Mouse (Mus musculus): ENCODE results near the gene Col17a1. TPM values are rescaled to one million over a fixed set of nuclear protein-coding genes. Genes with fewer than 3 reads are reported as not detected.

Col17a1 gene
- polyA plus RNA-seq (2014; fragmentation: Nextera tagmentation; extraction: Ambion mirVana) = 0.67 and 1.1 TPM in 2 replicates

DNA sequence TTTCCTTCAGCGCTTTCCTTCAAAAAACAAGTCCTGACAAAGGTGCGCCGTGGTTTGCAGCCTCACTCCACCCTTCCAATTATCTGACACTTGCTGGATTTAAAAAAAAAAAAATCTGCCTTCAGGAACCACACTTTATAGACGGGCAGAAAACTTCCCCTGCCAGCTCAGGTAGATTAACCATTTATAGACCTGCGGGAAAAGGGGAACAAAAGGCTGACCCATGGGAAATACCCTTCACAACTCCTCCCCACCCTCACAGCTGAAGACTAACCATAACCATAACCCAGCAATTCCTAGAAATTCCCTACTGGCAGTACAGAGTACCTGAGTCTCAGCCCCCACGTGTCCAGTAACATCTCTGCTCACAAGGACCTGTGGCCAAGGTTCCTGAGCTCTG is at the start of gene Col17a1:
Gene Col17a1, minus strand, starts transcription at position 101 of the 400 bp plus-strand sequence.
- DNase-seq (ENCODE audit: low spot score) (no peak), ATAC-seq (replicated peaks; ENCODE audit: low FRiP score, low TSS enrichment, low read depth) (no peak)
- H3K9ac ChIP-seq (ENCODE audit: low read length) = no peak within 1 kb of the TSS
- no peaks in the 10 kb centered on the region for H3K9me3 ChIP-seq (ENCODE audit: control insufficient read depth, low read length)
- no peaks in the 10 kb centered on the region for H3K36me3 ChIP-seq (ENCODE audit: control insufficient read depth, insufficient read depth, low read length)
- H3K27me3 ChIP-seq (replicated peaks; ENCODE audit: control insufficient read depth, insufficient read depth, low read length) = no peaks in the 10 kb centered on the region
- H3K4me3 ChIP-seq (ENCODE audit: low read depth, low read length) = no peak within 1 kb of the TSS
- WGBS = 69% methylated on average over 6 of the region's 6 CpGs
- no peak within 1 kb of the TSS for H3K4me2 ChIP-seq (ENCODE audit: low read length)
- no peaks in the 10 kb centered on the region for H3K4me1 ChIP-seq (replicated peaks; ENCODE audit: control insufficient read depth, insufficient read depth, low read length)
- H3K27ac ChIP-seq (ENCODE audit: low read depth) = no peak within 1 kb of the TSS

DNA sequence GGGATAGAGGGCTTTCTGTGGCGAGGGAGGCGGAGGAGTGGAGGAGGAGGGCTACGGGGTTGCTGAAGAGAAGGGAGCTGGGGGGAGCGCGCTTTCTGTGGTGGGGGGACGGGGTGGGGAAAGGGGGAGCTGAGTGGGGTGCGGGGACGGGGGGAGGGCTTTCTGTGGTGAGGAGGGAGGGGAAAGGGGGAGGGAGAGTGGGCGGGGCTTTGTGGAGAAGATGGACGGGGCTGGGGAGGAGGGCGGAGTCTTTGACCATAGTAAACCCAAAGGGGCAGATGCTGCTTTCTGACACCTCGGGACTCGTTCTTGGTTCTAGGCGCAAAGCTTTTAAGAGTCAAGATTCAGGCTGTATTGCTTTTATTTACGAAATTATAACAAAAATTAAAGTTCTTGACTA is 40.0 kb upstream of the Col17a1 start:
- peaks cover 44% of the 10 kb centered on the region for H3K36me3 ChIP-seq (ENCODE audit: control insufficient read depth, insufficient read depth, low read length)
- peak; percentile 37 for ATAC-seq (replicated peaks; ENCODE audit: low FRiP score, low TSS enrichment, low read depth)
- peak overlapping the region; percentile 60 for H3K9ac ChIP-seq (ENCODE audit: low read length)
- H3K4me1 ChIP-seq (replicated peaks; ENCODE audit: control insufficient read depth, insufficient read depth, low read length) = peaks cover 14% of the 10 kb centered on the region
- H3K4me3 ChIP-seq (ENCODE audit: low read depth, low read length) = peak overlapping the region; percentile 53
- H3K4me2 ChIP-seq (ENCODE audit: low read length) = peak overlapping the region; percentile 64
- peak overlapping the region; percentile 99 for H3K27ac ChIP-seq (ENCODE audit: low read depth)
- H3K9me3 ChIP-seq (ENCODE audit: control insufficient read depth, low read length) = no peaks in the 10 kb centered on the region
- under 1% methylated on average over 14 of the region's 15 CpGs for WGBS
- DNase-seq (ENCODE audit: low spot score) = no peak
- no peaks in the 10 kb centered on the region for H3K27me3 ChIP-seq (replicated peaks; ENCODE audit: control insufficient read depth, insufficient read depth, low read length)

- peak; percentile 97 for DNase-seq (ENCODE audit: low spot score)
- Histone ChIP-seq H3K9ac (ENCODE audit: low read length) (peak within 1 kb of the TSS; percentile 78), H3K4me1 (replicated peaks; ENCODE audit: control insufficient read depth, insufficient read depth, low read length) (peaks cover 14% of the 10 kb centered on the region), H3K27me3 (replicated peaks; ENCODE audit: control insufficient read depth, insufficient read depth, low read length) (no peaks in the 10 kb centered on the region), H3K9me3 (ENCODE audit: control insufficient read depth, low read length) (no peaks in the 10 kb centered on the region), H3K27ac (ENCODE audit: low read depth) (peak within 1 kb of the TSS; percentile 99), H3K4me2 (ENCODE audit: low read length) (peak within 1 kb of the TSS; percentile 68), H3K4me3 (ENCODE audit: low read depth, low read length) (peak within 1 kb of the TSS; percentile 53), H3K36me3 (ENCODE audit: control insufficient read depth, insufficient read depth, low read length) (peaks cover 38% of the 10 kb centered on the region)
- 1% methylated on average over 70 of the region's 72 CpGs for WGBS
- peak; percentile 95 for ATAC-seq (replicated peaks; ENCODE audit: low FRiP score, low TSS enrichment, low read depth)
Observed at GRCm38 (mm10) chr19:47731071-47731881, 39.4 kb upstream of the Col17a1 start, which contains the start of gene Sfr1. Gene Sfr1 (plus strand): TSS chr19:47731682.

GRCm38 (mm10) chr19:47730691-47731070 is 38.8 kb upstream of the Col17a1 start:
- H3K27ac ChIP-seq (ENCODE audit: low read depth) = peak overlapping the region; percentile 99
- peaks cover 14% of the 10 kb centered on the region for H3K4me1 ChIP-seq (replicated peaks; ENCODE audit: control insufficient read depth, insufficient read depth, low read length)
- peak overlapping the region; percentile 53 for H3K4me3 ChIP-seq (ENCODE audit: low read depth, low read length)
- under 1% methylated on average over 12 of the region's 12 CpGs for WGBS
- DNase-seq (ENCODE audit: low spot score) (peak; percentile 92), ATAC-seq (replicated peaks; ENCODE audit: low FRiP score, low TSS enrichment, low read depth) (peak; percentile 84)
- H3K27me3 ChIP-seq (replicated peaks; ENCODE audit: control insufficient read depth, insufficient read depth, low read length) = no peaks in the 10 kb centered on the region
- H3K4me2 ChIP-seq (ENCODE audit: low read length) = peak overlapping the region; percentile 68
- peaks cover 32% of the 10 kb centered on the region for H3K36me3 ChIP-seq (ENCODE audit: control insufficient read depth, insufficient read depth, low read length)
- peak overlapping the region; percentile 78 for H3K9ac ChIP-seq (ENCODE audit: low read length)
- no peaks in the 10 kb centered on the region for H3K9me3 ChIP-seq (ENCODE audit: control insufficient read depth, low read length)

DNA sequence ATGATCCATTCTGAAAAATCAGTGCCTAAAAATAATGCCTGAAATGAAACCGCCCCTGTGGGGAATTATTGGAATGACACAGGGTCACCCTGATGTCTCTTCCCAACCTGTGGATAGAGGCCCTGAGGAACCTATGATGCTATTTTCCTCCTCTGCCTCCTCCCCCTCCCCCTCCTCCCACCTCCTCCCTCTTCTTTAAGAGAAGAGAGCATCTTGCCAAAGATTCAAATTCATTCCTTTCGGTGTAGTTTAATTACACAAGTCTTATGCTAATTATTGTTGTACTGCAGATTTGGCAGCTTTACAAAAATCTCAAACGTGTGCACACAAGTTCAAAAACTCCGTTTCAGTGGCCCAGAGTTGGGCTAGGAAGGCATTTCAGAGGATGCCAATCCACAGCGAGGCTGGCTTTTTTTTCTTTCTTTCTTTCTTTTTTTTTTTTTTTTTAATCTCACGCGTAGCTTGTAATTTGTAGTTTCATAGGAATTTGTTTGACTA is 33.8 kb upstream of the Col17a1 start:
- Histone ChIP-seq H3K4me1 (replicated peaks; ENCODE audit: control insufficient read depth, insufficient read depth, low read length) (peaks cover 15% of the 10 kb centered on the region), H3K9me3 (ENCODE audit: control insufficient read depth, low read length) (no peaks in the 10 kb centered on the region), H3K9ac (ENCODE audit: low read length) (no peak overlapping the region), H3K36me3 (ENCODE audit: control insufficient read depth, insufficient read depth, low read length) (no peaks in the 10 kb centered on the region), H3K4me3 (ENCODE audit: low read depth, low read length) (no peak overlapping the region), H3K4me2 (ENCODE audit: low read length) (no peak overlapping the region), H3K27ac (ENCODE audit: low read depth) (no peak overlapping the region), H3K27me3 (replicated peaks; ENCODE audit: control insufficient read depth, insufficient read depth, low read length) (no peaks in the 10 kb centered on the region)
- DNase-seq (ENCODE audit: low spot score) (no peak), ATAC-seq (replicated peaks; ENCODE audit: low FRiP score, low TSS enrichment, low read depth) (no peak)
- WGBS = 86% methylated on average over 7 of the region's 7 CpGs

DNA sequence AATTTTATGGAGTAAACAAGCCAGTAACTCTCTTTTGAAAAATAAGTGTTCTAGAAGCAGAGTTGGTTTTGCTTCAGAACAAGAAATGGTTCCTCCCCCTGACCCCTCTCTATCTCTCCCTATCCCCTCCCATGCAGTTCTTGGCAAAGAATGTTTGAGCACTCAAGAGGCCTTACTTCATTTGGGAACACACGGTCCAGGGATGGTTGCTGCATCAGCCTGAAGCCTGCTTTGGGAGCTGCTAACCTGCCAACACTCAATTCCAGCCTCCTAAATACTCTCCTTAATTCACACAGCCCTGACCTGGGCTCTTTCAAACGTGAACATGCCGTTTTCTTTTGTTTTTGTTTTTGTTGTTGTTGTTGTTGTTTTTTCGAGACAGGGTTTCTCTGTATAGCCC is 33.0 kb upstream of the Col17a1 start:
- Histone ChIP-seq H3K4me3 (ENCODE audit: low read depth, low read length) (no peak overlapping the region), H3K4me1 (replicated peaks; ENCODE audit: control insufficient read depth, insufficient read depth, low read length) (peaks cover 9% of the 10 kb centered on the region; the same call in 1 of the 2 replicates), H3K9ac (ENCODE audit: low read length) (no peak overlapping the region), H3K36me3 (ENCODE audit: control insufficient read depth, insufficient read depth, low read length) (no peaks in the 10 kb centered on the region), H3K27ac (ENCODE audit: low read depth) (no peak overlapping the region), H3K9me3 (ENCODE audit: control insufficient read depth, low read length) (no peaks in the 10 kb centered on the region), H3K27me3 (replicated peaks; ENCODE audit: control insufficient read depth, insufficient read depth, low read length) (no peaks in the 10 kb centered on the region), H3K4me2 (ENCODE audit: low read length) (no peak overlapping the region)
- no peak for DNase-seq (ENCODE audit: low spot score)
- ATAC-seq (replicated peaks; ENCODE audit: low FRiP score, low TSS enrichment, low read depth) = no peak
- WGBS = 73% methylated on average over 4 of the region's 4 CpGs

- no peak overlapping the region for H3K4me2 ChIP-seq (ENCODE audit: low read length)
- ATAC-seq (replicated peaks; ENCODE audit: low FRiP score, low TSS enrichment, low read depth) = no peak
- no peaks in the 10 kb centered on the region for H3K9me3 ChIP-seq (ENCODE audit: control insufficient read depth, low read length)
- H3K4me3 ChIP-seq (ENCODE audit: low read depth, low read length) = no peak overlapping the region
- H3K9ac ChIP-seq (ENCODE audit: low read length) = no peak overlapping the region
- 23% methylated on average over 6 of the region's 6 CpGs for WGBS
- peaks cover 8% of the 10 kb centered on the region; the same call in 1 of the 2 replicates for H3K4me1 ChIP-seq (replicated peaks; ENCODE audit: control insufficient read depth, insufficient read depth, low read length)
- H3K27me3 ChIP-seq (replicated peaks; ENCODE audit: control insufficient read depth, insufficient read depth, low read length) = no peaks in the 10 kb centered on the region
- H3K27ac ChIP-seq (ENCODE audit: low read depth) = no peak overlapping the region
- no peak for DNase-seq (ENCODE audit: low spot score)
- H3K36me3 ChIP-seq (ENCODE audit: control insufficient read depth, insufficient read depth, low read length) = no peaks in the 10 kb centered on the region
Observed at GRCm38 (mm10) chr19:47722471-47722870, 30.6 kb upstream of the Col17a1 start.

GRCm38 (mm10) chr19:47719147-47719546 is 27.3 kb upstream of the Col17a1 start:
- no peak overlapping the region for H3K4me2 ChIP-seq (ENCODE audit: low read length)
- DNase-seq (ENCODE audit: low spot score) (no peak), ATAC-seq (replicated peaks; ENCODE audit: low FRiP score, low TSS enrichment, low read depth) (no peak)
- H3K4me3 ChIP-seq (ENCODE audit: low read depth, low read length) = no peak overlapping the region
- H3K9ac ChIP-seq (ENCODE audit: low read length) = no peak overlapping the region
- H3K9me3 ChIP-seq (ENCODE audit: control insufficient read depth, low read length) = no peaks in the 10 kb centered on the region
- no peaks in the 10 kb centered on the region for H3K36me3 ChIP-seq (ENCODE audit: control insufficient read depth, insufficient read depth, low read length)
- WGBS = 88% methylated on average over 3 of the region's 3 CpGs
- peaks cover 8% of the 10 kb centered on the region; the same call in 1 of the 2 replicates for H3K4me1 ChIP-seq (replicated peaks; ENCODE audit: control insufficient read depth, insufficient read depth, low read length)
- H3K27ac ChIP-seq (ENCODE audit: low read depth) = no peak overlapping the region
- H3K27me3 ChIP-seq (replicated peaks; ENCODE audit: control insufficient read depth, insufficient read depth, low read length) = no peaks in the 10 kb centered on the region

Measured in intestine, embryonic 14.5 days (tissue).